Comparison of ENCODE assay signal across 22 mouse cellular contexts in genomic region chr6:142542800-142543175, GRCm38 (mm10). TPM values are rescaled to one million over a fixed set of nuclear protein-coding genes. Genes with fewer than 3 reads are reported as not detected.
DNase-seq lines count a peak whose midpoint lies in the region; ATAC-seq and TF ChIP-seq lines count a peak whose summit lies in the region.
"Had no signal": no experiment of that assay in that cellular context is flagged by ENCODE, and none has a peak within 500 bp of the region (broad histone marks: within the 10 kb centered on the region; RNA-seq: fewer than 3 reads in every experiment).

No protein-coding gene starts in this region.

- peak overlapping the region; percentile 76 for H3K27ac ChIP-seq in intestine, embryonic 14.5 days (ENCODE audit: low read depth)
- no peak overlapping the region for H3K27ac ChIP-seq in intestine, postnatal 0 days (ENCODE audit: low read depth, low read length)
- peak overlapping the region; percentile 26; the same call in 1 of the 2 replicates for H3K27ac ChIP-seq in kidney, postnatal 0 days
- peak overlapping the region; percentile 89 for H3K27ac ChIP-seq in stomach, embryonic 14.5 days (ENCODE audit: low read length)
- H3K27ac ChIP-seq: embryonic facial prominence, embryonic 10.5 days; forebrain, embryonic 13.5 days; heart, embryonic 15.5 days; hindbrain, embryonic 10.5 days; hindbrain, embryonic 14.5 days had no signal

- no peaks in the 10 kb centered on the region for H3K36me3 ChIP-seq in intestine, embryonic 14.5 days (ENCODE audit: control insufficient read depth, insufficient read depth, low read length)
- H3K36me3 ChIP-seq in intestine, postnatal 0 days (ENCODE audit: control insufficient read depth, insufficient read depth) = no peaks in the 10 kb centered on the region
- H3K36me3 ChIP-seq in kidney, postnatal 0 days (ENCODE audit: insufficient read depth, low read length) = no peaks in the 10 kb centered on the region
- no peaks in the 10 kb centered on the region for H3K36me3 ChIP-seq in stomach, embryonic 14.5 days (ENCODE audit: control insufficient read depth, insufficient read depth, low read length)
- H3K36me3 ChIP-seq: embryonic facial prominence, embryonic 10.5 days; heart, embryonic 15.5 days; hindbrain, embryonic 10.5 days had no signal

- ATAC-seq in intestine, embryonic 14.5 days (replicated peaks; ENCODE audit: low FRiP score, low TSS enrichment, low read depth) = peak; percentile 68
- ATAC-seq in intestine, postnatal 0 days = no peak
- no peak for ATAC-seq in kidney, postnatal 0 days (replicated peaks; ENCODE audit: low FRiP score, low read depth)
- ATAC-seq in stomach, embryonic 14.5 days (ENCODE audit: insufficient number of reproducible peaks, insufficient read depth, low FRiP score, low read depth) = peak; percentile 62; the same call in 1 of the 2 replicates
- ATAC-seq: forebrain, embryonic 13.5 days; forebrain, postnatal 0 days had no signal

- H3K4me3 ChIP-seq in intestine, embryonic 14.5 days (ENCODE audit: low read depth, low read length) = no peak overlapping the region
- H3K4me3 ChIP-seq in intestine, postnatal 0 days (ENCODE audit: low read depth, low read length) = no peak overlapping the region
- H3K4me3 ChIP-seq in kidney, postnatal 0 days (replicated peaks; ENCODE audit: low read depth, low read length) = no peak overlapping the region
- no peak overlapping the region for H3K4me3 ChIP-seq in stomach, embryonic 14.5 days (ENCODE audit: low read depth, low read length)
- H3K4me3 ChIP-seq: embryonic facial prominence, embryonic 10.5 days; forebrain, embryonic 13.5 days; heart, embryonic 15.5 days; hindbrain, embryonic 10.5 days had no signal

- H3K4me1 ChIP-seq in intestine, embryonic 14.5 days (replicated peaks; ENCODE audit: control insufficient read depth, insufficient read depth, low read length) = peaks cover 12% of the 10 kb centered on the region
- H3K4me1 ChIP-seq in intestine, postnatal 0 days (replicated peaks; ENCODE audit: control insufficient read depth, insufficient read depth, low read length) = no peaks in the 10 kb centered on the region
- H3K4me1 ChIP-seq in kidney, postnatal 0 days (replicated peaks; ENCODE audit: insufficient read depth, low read length) = peaks cover 2% of the 10 kb centered on the region; the same call in 1 of the 2 replicates
- peaks cover 7% of the 10 kb centered on the region for H3K4me1 ChIP-seq in stomach, embryonic 14.5 days (ENCODE audit: control insufficient read depth, insufficient read depth, low read length)
- H3K4me1 ChIP-seq: forebrain, embryonic 13.5 days; hindbrain, embryonic 10.5 days had no signal

- WGBS in intestine, embryonic 14.5 days = 44% methylated on average over 6 of the region's 6 CpGs
- 70% methylated on average over 6 of the region's 6 CpGs for WGBS in intestine, postnatal 0 days
- 62% methylated on average over 6 of the region's 6 CpGs for WGBS in kidney, postnatal 0 days
- WGBS in stomach, embryonic 14.5 days = 51% methylated on average over 6 of the region's 6 CpGs

- no peaks in the 10 kb centered on the region for H3K9me3 ChIP-seq in intestine, embryonic 14.5 days (ENCODE audit: control insufficient read depth, low read length)
- no peaks in the 10 kb centered on the region for H3K9me3 ChIP-seq in intestine, postnatal 0 days (ENCODE audit: control insufficient read depth)
- no peaks in the 10 kb centered on the region for H3K9me3 ChIP-seq in kidney, postnatal 0 days (replicated peaks; ENCODE audit: low read length)
- H3K9me3 ChIP-seq in stomach, embryonic 14.5 days (ENCODE audit: control insufficient read depth, low read depth, low read length) = no peaks in the 10 kb centered on the region
- H3K9me3 ChIP-seq: embryonic facial prominence, embryonic 10.5 days; forebrain, embryonic 13.5 days; heart, embryonic 15.5 days; hindbrain, embryonic 10.5 days had no signal

- no peak overlapping the region for H3K9ac ChIP-seq in intestine, embryonic 14.5 days (ENCODE audit: low read length)
- H3K9ac ChIP-seq in intestine, postnatal 0 days (ENCODE audit: low read depth, low read length) = no peak overlapping the region
- no peak overlapping the region for H3K9ac ChIP-seq in kidney, postnatal 0 days (ENCODE audit: low read depth, low read length)
- H3K9ac ChIP-seq in stomach, embryonic 14.5 days (replicated peaks; ENCODE audit: low read depth, low read length) = no peak overlapping the region
- H3K9ac ChIP-seq: forebrain, embryonic 13.5 days; forebrain, postnatal 0 days; heart, embryonic 15.5 days; hindbrain, embryonic 14.5 days had no signal

- no peak for DNase-seq in intestine, embryonic 14.5 days (ENCODE audit: low spot score)
- DNase-seq in kidney, postnatal 0 days (ENCODE audit: low spot score) = peak; percentile 41
- no peak for DNase-seq in kidney, postnatal 36 days
- DNase-seq in MN1 (ENCODE audit: low spot score) = no peak
- DNase-seq in gastrocnemius, postnatal 4 days (ENCODE audit: low spot score in 2 of 2) = no peak
- DNase-seq: adrenal gland, adult 2 months; adrenal gland, postnatal 25 days; cerebellum, adult 18-20 months; cerebellum, adult 9-11 months; forebrain, postnatal 0 days; gastrocnemius, postnatal 14 days; heart, postnatal 14 days had no signal

- no peaks in the 10 kb centered on the region for H3K27me3 ChIP-seq in intestine, embryonic 14.5 days (replicated peaks; ENCODE audit: control insufficient read depth, insufficient read depth, low read length)
- H3K27me3 ChIP-seq in intestine, postnatal 0 days (replicated peaks; ENCODE audit: control insufficient read depth, insufficient read depth, low read length) = no peaks in the 10 kb centered on the region
- no peaks in the 10 kb centered on the region for H3K27me3 ChIP-seq in kidney, postnatal 0 days (ENCODE audit: insufficient read depth, low read length)
- H3K27me3 ChIP-seq in stomach, embryonic 14.5 days (ENCODE audit: control insufficient read depth, insufficient read depth, low read length) = no peaks in the 10 kb centered on the region
- H3K27me3 ChIP-seq: CH12.LX; forebrain, embryonic 13.5 days; heart, embryonic 15.5 days had no signal

- H3K4me2 ChIP-seq in intestine, embryonic 14.5 days (ENCODE audit: low read length) = no peak overlapping the region
- H3K4me2 ChIP-seq in intestine, postnatal 0 days (replicated peaks; ENCODE audit: low read depth) = no peak overlapping the region
- H3K4me2 ChIP-seq in kidney, postnatal 0 days (ENCODE audit: low read length) = no peak overlapping the region
- H3K4me2 ChIP-seq in stomach, embryonic 14.5 days (replicated peaks; ENCODE audit: low read depth, low read length) = no peak overlapping the region
- H3K4me2 ChIP-seq: forebrain, embryonic 13.5 days; heart, embryonic 11.5 days; heart, embryonic 15.5 days; hindbrain, embryonic 14.5 days had no signal

- no peak for TF ChIP-seq CTCF in intestine, postnatal 0 days (IDR thresholded peaks at IDR 0.05; ENCODE audit: low read depth)
- TF ChIP-seq CTCF in kidney, postnatal 0 days (IDR thresholded peaks at IDR 0.05; ENCODE audit: low read depth) = no peak

RNA-seq across cellular contexts. Expression of gene Kcnj8, which starts 28.6 kb away (rescaled TPM):
- polyA plus RNA-seq in intestine, embryonic 14.5 days (2014; fragmentation: Nextera tagmentation; extraction: Ambion mirVana) = 52.2 and 55.3 TPM in 2 replicates
- 28.7 and 29.8 TPM in 2 replicates for polyA plus RNA-seq in intestine, postnatal 0 days (2015; fragmentation: Nextera tagmentation; extraction: Ambion mirVana)
- 31.1 and 35.9 TPM in 2 replicates for polyA plus RNA-seq in kidney, postnatal 0 days (2015; fragmentation: Nextera tagmentation; extraction: Ambion mirVana)
- polyA plus RNA-seq in stomach, embryonic 14.5 days (2014; fragmentation: Nextera tagmentation; extraction: Ambion mirVana) = 98.2 and 99.7 TPM in 2 replicates
- 10 to 100 TPM; 21.0 to 21.2 TPM for total RNA-seq in gastrocnemius, postnatal 4 days (2021)
- total RNA-seq: CH12.LX; granulocyte monocyte progenitor cell, adult 5-6 weeks had no signal

RNA-seq across cellular contexts. Expression of gene Ldhb, which starts 35.0 kb away (rescaled TPM):
- 149 and 183 TPM in 2 replicates for polyA plus RNA-seq in intestine, embryonic 14.5 days (2014; fragmentation: Nextera tagmentation; extraction: Ambion mirVana)
- polyA plus RNA-seq in intestine, postnatal 0 days (2015; fragmentation: Nextera tagmentation; extraction: Ambion mirVana) = 39.5 and 41.4 TPM in 2 replicates
- 1,564 and 1,601 TPM in 2 replicates for polyA plus RNA-seq in kidney, postnatal 0 days (2015; fragmentation: Nextera tagmentation; extraction: Ambion mirVana)
- 227 and 237 TPM in 2 replicates for polyA plus RNA-seq in stomach, embryonic 14.5 days (2014; fragmentation: Nextera tagmentation; extraction: Ambion mirVana)
- 100 to 1,000 TPM; 162 to 170 TPM for total RNA-seq in gastrocnemius, postnatal 4 days (2021)

Comparison
In these comparisons a context has a peak if more than half of its experiments do, and no peak if none do; other contexts are left out.
1. ATAC-seq: peak in intestine, embryonic 14.5 days (single experiment) and stomach, embryonic 14.5 days (single experiment); none in intestine, postnatal 0 days (single experiment) and kidney, postnatal 0 days (single experiment).